Mouse (Mus musculus) cerebellum, adult 2 months (tissue): Measurements from ENCODE around the gene Ppfia4.
A peak's percentile ranks its signal among the peaks of the same experiment; 100 is the strongest.

Experiments
- CTCF ChIP-seq: fragments of 200-500 bp; IDR thresholded peaks from 2 replicates; pipeline ENCODE4 v1.5.1; 2011; ENCODE audit warnings: low read depth, mild to moderate bottlenecking, control low read depth, low read length, moderate library complexity, borderline replicate concordance; ENCODE audit not compliant: insufficient read depth
- POLR2A ChIP-seq: fragments of 200-500 bp; IDR thresholded peaks from 2 replicates; pipeline ENCODE4 v1.6.1; 2011; ENCODE audit warnings: low read length, control low read depth, borderline replicate concordance; ENCODE audit not compliant: insufficient read depth

DNA sequence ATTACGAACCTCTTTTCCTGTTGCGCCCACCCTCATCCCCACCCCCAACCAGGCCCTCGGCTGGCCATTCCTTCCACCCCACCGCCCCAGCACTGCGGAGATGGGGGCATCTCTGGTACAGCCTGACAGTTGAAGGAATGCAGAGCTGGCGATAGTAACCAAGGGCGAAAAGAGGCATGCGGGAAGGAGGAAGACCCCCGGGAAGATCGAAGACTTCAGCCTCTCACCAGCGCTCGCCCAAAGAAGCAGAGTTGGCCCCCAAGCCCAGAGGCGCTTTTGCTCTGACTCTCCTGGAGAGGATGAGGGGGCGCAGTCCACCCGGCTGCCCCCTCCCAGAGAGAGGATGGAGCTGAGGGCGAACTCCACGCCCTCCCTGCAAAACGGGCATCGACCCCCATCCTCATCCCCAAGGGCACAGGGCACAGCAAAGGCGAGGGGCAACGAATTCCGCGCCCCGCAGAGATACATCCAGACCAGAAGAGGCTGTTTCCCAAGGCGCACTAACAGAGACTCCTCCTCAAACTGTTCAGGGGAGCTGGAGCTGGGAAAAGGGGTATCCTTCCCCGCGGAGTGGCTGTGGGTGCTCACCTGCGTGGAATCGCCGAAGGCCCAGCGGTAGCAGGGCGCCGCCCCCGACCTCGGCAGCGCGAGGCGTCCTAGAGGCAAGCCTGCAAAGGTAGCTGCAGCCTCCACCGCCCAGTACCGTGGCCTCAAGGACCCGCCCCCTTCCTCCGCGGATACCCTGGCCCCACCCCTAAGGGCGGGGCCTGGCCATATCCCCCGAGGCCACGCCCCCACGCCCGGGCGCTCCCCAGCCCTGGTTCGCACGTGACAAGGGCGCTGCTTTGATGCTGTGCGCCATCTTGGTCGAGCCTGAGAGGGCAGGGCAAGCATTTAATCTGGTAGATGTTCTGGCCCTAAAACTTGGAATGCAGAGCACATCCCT is 11.6 kb upstream of the Ppfia4 start:
- TF ChIP-seq CTCF = no peak
- TF ChIP-seq POLR2A = peak; percentile 84
